Mouse (Mus musculus) CH12.LX (cell line): ENCODE results near the gene Clk1. TPM values are rescaled to one million over a fixed set of nuclear protein-coding genes. Genes with fewer than 3 reads are reported as not detected.
"Not testable (repeated sequence)": the region's sequence is repeated elsewhere in the genome, so short reads cannot be mapped to it uniquely, and the experiment has no call there.

ENCODE experiments used
- DNase-seq: peaks from one replicate; pipeline ENCODE4 v3.0.0-alpha.2; 2013; ENCODE audit errors: extremely low read depth
- H3K27ac ChIP-seq: 2 replicates; pipeline ENCODE4 v1.5.1; 2012; ENCODE audit warnings: low read depth, mild to moderate bottlenecking, control low read depth, moderate library complexity; ENCODE audit not compliant: insufficient read depth
- H3K27me3 ChIP-seq: replicated peaks from 2 replicates; pipeline ENCODE3; 2012; ENCODE audit warnings: inconsistent platforms
- H3K36me3 ChIP-seq, 2 experiments: replicated peaks in 1 of 2; 2 replicates each; pipeline versions ENCODE3 to v1.6.1; 2012; ENCODE audit warnings: inconsistent platforms in 1 of 2, low read length in 1 of 2, mild to moderate bottlenecking in 1 of 2, mixed read lengths in 1 of 2, moderate library complexity in 1 of 2; ENCODE audit not compliant: control insufficient read depth in 1 of 2, insufficient read depth in 1 of 2
- H3K4me1 ChIP-seq, 2 experiments: 2 replicates each; pipeline ENCODE4 v1.6.1; 2012; ENCODE audit warnings: inconsistent platforms in 1 of 2, moderate library complexity in 1 of 2; ENCODE audit not compliant: insufficient read depth in 2 of 2, control insufficient read depth in 1 of 2
- H3K4me2 ChIP-seq: 2 replicates; pipeline ENCODE4 v1.6.1; 2012; ENCODE audit warnings: low read depth, mild to moderate bottlenecking, control low read depth; ENCODE audit not compliant: poor library complexity, insufficient read depth, severe bottlenecking
- H3K4me3 ChIP-seq, 3 experiments: fragments of 150-350 bp in 1 of 3; sonication (generic) in 1 of 3; replicated peaks in 1 of 3; 2 replicates each; pipeline versions ENCODE3 to v1.5.1; 2011 to 2012; ENCODE audit warnings: low read depth in 2 of 3, low read length in 2 of 3, mild to moderate bottlenecking in 2 of 3, moderate library complexity in 2 of 3, control low read depth in 1 of 3, improper control_type of control experiment in 1 of 3, inconsistent platforms in 1 of 3, mixed read lengths in 1 of 3; ENCODE audit not compliant: poor library complexity in 1 of 3
- H3K79me2 ChIP-seq: replicated peaks from 2 replicates; pipeline ENCODE4 v1.6.1; 2012; ENCODE audit warnings: mild to moderate bottlenecking, moderate library complexity; ENCODE audit not compliant: control insufficient read depth, poor library complexity, insufficient read depth, severe bottlenecking; ENCODE audit errors: extremely low read depth
- H3K9ac ChIP-seq: 2 replicates; pipeline ENCODE4 v1.6.1; 2012; ENCODE audit warnings: low read depth, mild to moderate bottlenecking, control low read depth, moderate library complexity; ENCODE audit not compliant: insufficient read depth
- H3K9me3 ChIP-seq: replicated peaks from 2 replicates; pipeline ENCODE3; 2012; ENCODE audit warnings: low read length, inconsistent platforms, mixed read lengths
- CTCF ChIP-seq, 2 experiments: IDR thresholded peaks in 1 of 2; conservative IDR thresholded peaks in 1 of 2; 2 replicates each; pipeline ENCODE4 v1.5.1; 2011 to 2012; ENCODE audit warnings: low read depth in 2 of 2, low read length in 2 of 2, improper control_type of control experiment in 1 of 2, inconsistent platforms in 1 of 2, mild to moderate bottlenecking in 1 of 2, moderate library complexity in 1 of 2
- E2F4 ChIP-seq: IDR thresholded peaks from 2 replicates; pipeline ENCODE4 v1.6.1; 2011; ENCODE audit warnings: low read depth, low read length, improper control_type of control experiment; ENCODE audit not compliant: insufficient replicate concordance
- EP300 ChIP-seq: IDR thresholded peaks from 2 replicates; pipeline ENCODE4 v1.6.1; 2011; ENCODE audit warnings: low read length, improper control_type of control experiment
- ETS1 ChIP-seq: conservative IDR thresholded peaks from 2 replicates; pipeline ENCODE4 v1.6.1; 2012; ENCODE audit warnings: low read depth, mild to moderate bottlenecking, inconsistent platforms, low read length, improper control_type of control experiment, moderate library complexity
- JUN ChIP-seq: IDR thresholded peaks from 2 replicates; pipeline ENCODE4 v1.6.1; 2011; ENCODE audit warnings: low read depth, mild to moderate bottlenecking, low read length, improper control_type of control experiment, moderate library complexity; ENCODE audit not compliant: insufficient read depth
- MAFK ChIP-seq: IDR thresholded peaks from 2 replicates; pipeline ENCODE4 v1.6.1; 2011; ENCODE audit warnings: low read length, improper control_type of control experiment; ENCODE audit not compliant: insufficient replicate concordance
- MAX ChIP-seq: IDR thresholded peaks from 2 replicates; pipeline ENCODE4 v1.6.1; 2011; ENCODE audit warnings: low read length, improper control_type of control experiment
- POLR2A ChIP-seq: IDR thresholded peaks from 2 replicates; pipeline ENCODE4 v1.6.1; 2011; ENCODE audit warnings: low read depth, mild to moderate bottlenecking, improper control_type of control experiment, low read length
- RCOR1 ChIP-seq: conservative IDR thresholded peaks from 2 replicates; pipeline ENCODE4 v1.6.1; 2012; ENCODE audit warnings: low read depth, mild to moderate bottlenecking, inconsistent platforms, low read length, improper control_type of control experiment
- TBP ChIP-seq: conservative IDR thresholded peaks from 2 replicates; pipeline ENCODE4 v1.6.1; 2011; ENCODE audit warnings: low read depth, low read length, improper control_type of control experiment
- TCF12 ChIP-seq: IDR thresholded peaks from 2 replicates; pipeline ENCODE4 v1.6.1; 2014; ENCODE audit warnings: low read depth, mild to moderate bottlenecking, inconsistent platforms, low read length, improper control_type of control experiment
- UBTF ChIP-seq: IDR thresholded peaks from 2 replicates; pipeline ENCODE4 v1.6.1; 2012; ENCODE audit warnings: low read depth, mild to moderate bottlenecking, inconsistent platforms, low read length, improper control_type of control experiment, moderate library complexity
- USF1 ChIP-seq: IDR thresholded peaks from 2 replicates; pipeline ENCODE4 v1.6.1; 2014; ENCODE audit warnings: low read depth, mild to moderate bottlenecking, inconsistent platforms, low read length, improper control_type of control experiment
- ZKSCAN1 ChIP-seq: IDR thresholded peaks from 2 replicates; pipeline ENCODE4 v1.6.1; 2012; ENCODE audit warnings: low read depth, inconsistent platforms, low read length, improper control_type of control experiment, borderline replicate concordance
- ZMIZ1 ChIP-seq: IDR thresholded peaks from 2 replicates; pipeline ENCODE4 v1.6.1; 2012; ENCODE audit warnings: low read depth, mild to moderate bottlenecking, inconsistent platforms, low read length, improper control_type of control experiment
- dilution Hi-C: fragments of 300-500 bp; cut with MboI; formaldehyde crosslinking; loops from 2 replicates; pipeline ENCODE4 v1.14.3; 2020; ENCODE audit warnings: low sequenced_read_pairs; ENCODE audit not compliant: extremely low pct_unique_long_range_greater_than_20kb, extremely low pct_ligation_motif_present
- in situ Hi-C: fragments of 300-500 bp; cut with MboI; formaldehyde crosslinking; loops from 3 replicates; pipeline ENCODE4 v1.14.3; 2019; ENCODE audit warnings: low sequenced_read_pairs, low pct_ligation_motif_present, low pct_unique_long_range_greater_than_20kb, mixed read lengths
- polyA plus RNA-seq: library from polyadenylated mRNA; unstranded; fragments of >175 nt; gene quantifications from 2 replicates; pipeline ENCODE4 v1.2.1, GENCODE M21; 2012; ENCODE audit warnings: low read depth; ENCODE audit not compliant: insufficient read length
- total RNA-seq, 2 experiments: library from RNA; depleted of rRNA; stranded (reverse); fragments of 300-350 nt in 1 of 2; fragments of >200 nt in 1 of 2; gene quantifications; 2 replicates each; pipeline ENCODE4 v1.2.3; 2012 to 2014

Gene Clk1
- total and polyA plus RNA-seq, 3 experiments, result 107 to 209 (median 119) TPM

DNA sequence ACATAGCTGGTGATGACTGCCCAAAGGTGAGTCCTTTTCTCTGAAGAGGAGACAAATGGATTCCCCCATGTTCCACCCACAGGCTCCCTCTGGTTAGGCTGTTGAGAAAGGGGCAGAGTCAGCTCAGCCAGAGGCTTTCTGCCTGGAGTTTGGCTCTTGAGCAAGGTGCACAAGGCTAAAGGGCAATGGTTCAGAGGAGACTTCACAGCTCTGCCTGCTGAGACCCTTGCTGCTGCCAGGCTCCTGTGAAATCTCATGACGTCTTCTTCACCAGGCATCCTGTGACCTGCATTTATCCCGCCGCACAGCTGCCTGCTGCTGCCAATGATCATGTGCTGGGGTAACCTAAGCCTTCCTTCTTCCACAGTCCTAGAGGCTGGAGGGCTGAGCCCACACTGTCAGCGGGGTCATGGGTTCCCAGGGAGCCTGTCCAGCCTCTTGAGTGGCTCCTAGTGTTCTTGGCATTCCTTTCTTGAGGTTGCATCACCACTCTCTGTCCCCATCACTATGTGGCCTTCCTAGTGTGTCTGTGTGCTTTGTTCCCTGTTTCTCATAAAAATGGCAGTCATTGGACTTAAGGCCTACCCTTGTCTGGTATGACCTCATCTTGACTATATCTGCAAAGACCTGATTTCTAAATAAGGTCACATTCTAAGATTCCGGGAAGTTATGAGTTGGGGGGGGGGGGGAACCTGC lies 41.1 kb downstream of the Clk1 start:
- Histone ChIP-seq H3K9me3 (no peaks in the 10 kb centered on the region), H3K27me3 (no peaks in the 10 kb centered on the region), H3K4me1 (no peaks in the 10 kb centered on the region; a peak in 1 of 4 replicates), H3K36me3 (no peaks in the 10 kb centered on the region), H3K4me3 (no peak overlapping the region), H3K4me2 (no peak overlapping the region), H3K9ac (no peak overlapping the region), H3K27ac (no peak overlapping the region), H3K79me2 (no peaks in the 10 kb centered on the region)
- in situ Hi-C loops (no loop called here), dilution Hi-C loops (no loop called here)
- DNase-seq, result no peak
- TF ChIP-seq ZMIZ1 (no peak), MAFK (no peak), MAX (no peak), TCF12 (no peak), ZKSCAN1 (no peak), ETS1 (no peak), EP300 (no peak), TBP (no peak), USF1 (no peak)

- Histone ChIP-seq H3K9me3 (no peaks in the 10 kb centered on the region), H3K36me3 (no peaks in the 10 kb centered on the region), H3K4me1 (peaks cover 0 to 3% of the 10 kb centered on the region in 2 experiments; a peak in 2 of 4 replicates), H3K9ac (no peak overlapping the region)
- no peak for DNase-seq
- TF ChIP-seq ZMIZ1 (no peak), JUN (no peak), UBTF (no peak), RCOR1 (no peak), POLR2A (no peak), E2F4 (no peak), CTCF (conservative IDR thresholded peaks at IDR 0.05 in 1 of 2, IDR thresholded peaks at IDR 0.05 in 1 of 2; ENCODE audit: low read depth in 2 of 2, low read length in 2 of 2) (no peak), MAX (no peak), ZKSCAN1 (no peak)
- TF ChIP-seq, all 38 proteins: peak for 0
- in situ Hi-C loops (no loop called here), dilution Hi-C loops (no loop called here)
- H3K27me3 ChIP-seq, result no peaks in the 10 kb centered on the region
- H3K79me2 ChIP-seq, result no peaks in the 10 kb centered on the region
- no peak overlapping the region for H3K4me3 ChIP-seq
- no peak overlapping the region for H3K27ac ChIP-seq
- no peak overlapping the region for H3K4me2 ChIP-seq
Measured at GRCm38 (mm10) chr1:58375574-58376147, 48.2 kb downstream of the Clk1 start.

- H3K4me2 ChIP-seq, H3K27me3 ChIP-seq, H3K27ac ChIP-seq, in situ Hi-C loops, H3K36me3 ChIP-seq, H3K4me3 ChIP-seq, H3K79me2 ChIP-seq, DNase-seq, H3K4me1 ChIP-seq, H3K9me3 ChIP-seq, dilution Hi-C loops, H3K9ac ChIP-seq: not testable (repeated sequence)
Measured at GRCm38 (mm10) chr1:58374266-58374665, 49.6 kb downstream of the Clk1 start.
